Mouse (Mus musculus) lung, embryonic 14.5 days (tissue): Measurements from ENCODE around the gene Vmac. TPM values are rescaled to one million over a fixed set of nuclear protein-coding genes. Genes with fewer than 3 reads are reported as not detected.

Source experiments
- ATAC-seq: fragments of 200-750 bp; cut with Nextera tagmentation; 2 replicates; pipeline ENCODE4 v1.8.0; 2017; ENCODE audit warnings: mild to moderate bottlenecking, moderate TSS enrichment, moderate library complexity; ENCODE audit not compliant: insufficient read depth
- DNase-seq: peaks from one replicate; pipeline ENCODE4 v3.0.0-alpha.2; 2015
- H3K27ac ChIP-seq: fragments of 300-500 bp; sonication (generic); 2 replicates; pipeline ENCODE4 v1.5.1; 2014; ENCODE audit warnings: low read depth, mild to moderate bottlenecking, moderate library complexity
- H3K27me3 ChIP-seq: fragments of 300-500 bp; sonication (generic); 2 replicates; pipeline ENCODE4 v1.6.1; 2014; ENCODE audit warnings: low read length, control low read depth; ENCODE audit not compliant: insufficient read depth
- H3K36me3 ChIP-seq: fragments of 300-500 bp; sonication (generic); 2 replicates; pipeline ENCODE4 v1.6.1; 2014; ENCODE audit warnings: control low read depth; ENCODE audit not compliant: insufficient read depth
- H3K4me1 ChIP-seq: fragments of 300-500 bp; sonication (generic); 2 replicates; pipeline ENCODE4 v1.6.1; 2014; ENCODE audit warnings: antibody characterized with exemption, control low read depth; ENCODE audit not compliant: insufficient read depth
- H3K4me2 ChIP-seq: fragments of 300-500 bp; sonication (generic); 2 replicates; pipeline ENCODE4 v1.6.1; 2014; ENCODE audit warnings: mild to moderate bottlenecking
- H3K4me3 ChIP-seq: fragments of 300-500 bp; sonication (generic); 2 replicates; pipeline ENCODE4 v1.5.1; 2014; ENCODE audit warnings: low read depth, low read length
- H3K9ac ChIP-seq: fragments of 300-500 bp; sonication (generic); 2 replicates; pipeline ENCODE4 v1.6.1; 2014
- H3K9me3 ChIP-seq: fragments of 300-500 bp; sonication (generic); 2 replicates; pipeline ENCODE4 v1.6.1; 2016; ENCODE audit warnings: low read depth, low read length, control low read depth
- CTCF ChIP-seq: IDR thresholded peaks from 2 replicates; pipeline ENCODE4 v1.5.1; 2016; ENCODE audit warnings: antibody characterized with exemption, low read depth
- WGBS: fragments of 180-500 bp; shearing (Covaris S2); extraction: QIAGEN DNeasy Blood & Tissue Kit; methylation state at CpG from one replicate; pipeline ENCODE4 v1.1.7; 2014; 5-methylcytosine and 5-hydroxymethylcytosine counted together
- polyA plus RNA-seq: library from polyadenylated mRNA; unstranded; fragments of >200 nt; fragmentation: Nextera tagmentation; extraction: Ambion mirVana; gene quantifications from 2 replicates; pipeline ENCODE4 v1.2.1, GENCODE M21; 2014

Vmac gene
- polyA plus RNA-seq, 1 experiment from 2014 or later, result 19.6 TPM

DNA sequence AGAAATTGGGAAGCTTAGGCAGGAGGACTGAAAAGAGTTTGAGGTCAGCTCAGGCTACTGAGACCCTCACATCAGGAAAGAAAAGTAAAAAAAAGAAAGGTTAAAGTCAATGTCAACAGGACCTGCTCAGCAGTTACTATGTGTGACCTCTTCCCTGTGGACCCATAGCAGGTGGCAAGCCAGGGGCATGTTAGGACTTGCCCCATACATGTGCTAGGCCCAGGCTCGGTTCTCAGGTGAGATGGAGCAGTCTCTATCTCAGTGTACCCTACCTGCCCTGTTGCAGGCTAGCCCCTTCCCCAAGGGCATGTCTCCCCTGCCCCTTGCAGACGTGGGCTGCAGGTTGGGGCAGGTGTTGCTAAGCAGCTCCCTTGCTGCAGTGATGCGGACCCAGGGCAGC is 8.1 kb downstream of the Vmac start:
- no peak for ATAC-seq
- H3K9ac ChIP-seq, result no peak overlapping the region
- H3K9me3 ChIP-seq, result no peaks in the 10 kb centered on the region
- no peak for DNase-seq
- H3K4me1 ChIP-seq, result no peaks in the 10 kb centered on the region
- H3K4me2 ChIP-seq, result no peak overlapping the region
- H3K27ac ChIP-seq, result no peak overlapping the region
- H3K4me3 ChIP-seq, result no peak overlapping the region
- H3K27me3 ChIP-seq, result no peaks in the 10 kb centered on the region
- TF ChIP-seq CTCF, result no peak
- WGBS, result 86% methylated on average over 3 of the region's 3 CpGs
- H3K36me3 ChIP-seq, result peaks cover 79% of the 10 kb centered on the region

DNA sequence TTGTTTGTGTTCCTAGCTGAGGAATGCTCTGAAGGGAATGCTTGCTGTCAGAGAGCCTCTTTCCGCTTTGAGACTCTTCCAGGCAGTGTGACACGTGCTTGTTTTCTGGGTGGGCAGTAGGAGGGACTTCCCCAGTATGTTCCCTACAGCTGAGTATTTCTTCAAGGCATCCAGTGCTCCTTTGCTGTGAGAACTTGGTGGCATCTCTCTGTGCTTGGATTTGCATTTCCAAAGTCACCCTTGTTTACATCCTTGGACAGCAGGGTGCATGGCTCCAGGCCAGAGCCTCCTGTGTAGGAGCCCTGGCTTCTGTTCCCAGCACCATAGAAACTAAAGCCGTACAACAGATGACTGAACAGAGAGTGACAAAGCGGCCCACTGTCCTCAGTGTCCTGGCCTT is 9.1 kb downstream of the Vmac start:
- Histone ChIP-seq H3K4me2 (no peak overlapping the region), H3K27ac (no peak overlapping the region), H3K4me3 (no peak overlapping the region), H3K4me1 (no peaks in the 10 kb centered on the region), H3K36me3 (peaks cover 89% of the 10 kb centered on the region), H3K9ac (no peak overlapping the region), H3K27me3 (no peaks in the 10 kb centered on the region), H3K9me3 (no peaks in the 10 kb centered on the region)
- ATAC-seq (no peak), DNase-seq (no peak)
- 83% methylated on average over 4 of the region's 4 CpGs for WGBS
- no peak for TF ChIP-seq CTCF

DNA sequence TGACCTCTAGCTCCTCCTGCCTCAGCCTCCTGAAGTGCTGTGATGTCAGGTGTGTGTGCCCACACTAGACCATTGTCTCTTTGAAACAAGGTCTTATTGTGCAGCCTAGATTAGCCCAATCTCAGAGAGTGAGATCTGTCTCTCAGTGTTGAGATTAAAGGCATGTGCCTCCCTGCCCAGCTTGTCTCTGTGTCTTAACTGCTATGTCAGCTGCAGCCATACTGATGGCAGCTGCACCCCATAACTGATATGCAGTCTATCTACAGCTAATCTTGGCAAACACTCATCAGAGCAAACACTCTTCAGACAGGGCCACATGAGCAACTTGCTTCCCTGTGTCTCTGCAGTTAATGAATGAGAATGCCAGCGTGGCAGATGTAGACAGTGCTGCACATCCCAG is 11.3 kb downstream of the Vmac start:
- Histone ChIP-seq H3K4me2 (no peak overlapping the region), H3K4me1 (no peaks in the 10 kb centered on the region), H3K9ac (no peak overlapping the region), H3K4me3 (no peak overlapping the region), H3K27me3 (no peaks in the 10 kb centered on the region), H3K36me3 (peaks cover 96% of the 10 kb centered on the region), H3K9me3 (no peaks in the 10 kb centered on the region), H3K27ac (no peak overlapping the region)
- DNase-seq, result no peak
- no peak for TF ChIP-seq CTCF
- 88% methylated on average over 1 of the region's 1 CpGs for WGBS
- ATAC-seq, result no peak

DNA sequence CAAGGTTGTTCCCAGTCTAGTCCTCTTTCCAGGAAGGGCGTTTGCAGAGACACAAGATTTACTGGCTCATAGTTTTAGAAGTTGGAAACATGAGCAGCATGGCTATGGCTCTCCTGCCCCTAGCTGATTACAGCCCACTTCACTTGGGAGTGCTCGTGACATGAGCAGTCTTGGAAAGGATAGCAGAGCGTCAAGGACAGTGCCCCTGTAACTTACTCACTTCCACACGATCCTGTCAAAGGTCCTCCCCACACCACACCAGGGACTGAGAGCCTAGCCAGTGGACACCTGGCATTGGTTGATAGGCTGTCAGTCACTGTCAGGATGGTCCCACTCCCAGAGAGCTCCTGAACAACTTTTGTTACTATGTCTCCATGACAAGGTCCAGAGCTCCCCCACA is 14.8 kb downstream of the Vmac start:
- no peak for DNase-seq
- no peak for ATAC-seq
- peaks cover 95% of the 10 kb centered on the region for H3K36me3 ChIP-seq
- no peaks in the 10 kb centered on the region for H3K27me3 ChIP-seq
- no peak overlapping the region for H3K9ac ChIP-seq
- no peak overlapping the region for H3K4me3 ChIP-seq
- no peaks in the 10 kb centered on the region for H3K4me1 ChIP-seq
- no peak overlapping the region for H3K4me2 ChIP-seq
- no peak overlapping the region for H3K27ac ChIP-seq
- TF ChIP-seq CTCF, result no peak
- 75% methylated on average over 4 of the region's 4 CpGs for WGBS
- H3K9me3 ChIP-seq, result no peaks in the 10 kb centered on the region

DNA sequence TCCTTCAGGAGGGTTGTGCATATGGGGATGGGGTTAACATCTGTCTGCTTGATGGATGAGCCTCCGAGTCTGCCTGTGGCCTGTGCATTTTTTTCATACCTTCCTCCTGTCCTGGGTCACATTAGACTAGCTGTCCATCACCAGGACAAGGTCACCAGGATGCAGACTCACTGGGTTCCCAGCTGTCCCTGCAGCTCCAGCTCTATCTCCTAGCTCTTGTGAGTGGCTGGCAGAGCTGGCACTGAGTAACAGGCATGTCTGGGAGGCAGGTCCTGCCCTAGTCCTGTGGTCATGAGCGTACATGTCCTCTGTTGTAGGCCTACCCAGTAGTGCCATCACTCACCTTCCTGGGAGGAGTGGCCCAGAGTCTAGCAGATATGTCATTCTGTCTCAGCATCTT is 17.4 kb downstream of the Vmac start:
- Histone ChIP-seq H3K36me3 (peaks cover 94% of the 10 kb centered on the region), H3K9ac (no peak overlapping the region), H3K27ac (no peak overlapping the region), H3K27me3 (no peaks in the 10 kb centered on the region), H3K4me3 (no peak overlapping the region), H3K9me3 (no peaks in the 10 kb centered on the region), H3K4me1 (no peaks in the 10 kb centered on the region), H3K4me2 (no peak overlapping the region)
- WGBS, result 55% methylated on average over 2 of the region's 2 CpGs
- TF ChIP-seq CTCF, result no peak
- no peak for ATAC-seq
- DNase-seq, result no peak

DNA sequence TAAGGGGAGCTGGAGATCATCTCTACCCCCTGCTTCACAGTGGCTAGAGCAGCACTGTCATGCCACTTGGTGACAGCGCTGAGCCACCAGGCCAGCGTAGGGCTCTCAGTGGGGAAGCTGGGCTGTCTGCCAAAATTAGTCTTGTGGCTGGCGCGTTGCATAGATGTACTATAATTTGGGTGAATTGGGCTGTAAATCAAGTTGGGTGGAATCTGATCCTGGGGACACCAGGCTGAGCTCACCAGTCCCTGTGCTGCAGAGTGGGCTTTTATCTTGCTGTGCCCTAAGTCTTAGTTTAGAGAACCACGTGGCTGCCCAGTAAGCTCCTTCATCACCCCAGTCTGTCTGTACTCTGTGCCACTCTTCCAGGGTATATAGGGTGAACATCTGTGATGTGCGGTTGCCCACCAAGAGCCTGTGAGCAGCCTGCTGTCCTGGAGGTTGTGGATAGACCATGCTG is 23.9 kb downstream of the Vmac start:
- DNase-seq (peak; percentile 87), ATAC-seq (peak; percentile 70)
- no peak overlapping the region for H3K4me2 ChIP-seq
- H3K9ac ChIP-seq, result no peak overlapping the region
- no peaks in the 10 kb centered on the region for H3K4me1 ChIP-seq
- H3K27me3 ChIP-seq, result no peaks in the 10 kb centered on the region
- H3K36me3 ChIP-seq, result peaks cover 87% of the 10 kb centered on the region
- H3K4me3 ChIP-seq, result no peak overlapping the region
- TF ChIP-seq CTCF, result 0 out of 2 replicates have a peak, but pooled peaks have one; percentile 14
- WGBS, result 59% methylated on average over 6 of the region's 6 CpGs
- no peaks in the 10 kb centered on the region for H3K9me3 ChIP-seq
- no peak overlapping the region for H3K27ac ChIP-seq

DNA sequence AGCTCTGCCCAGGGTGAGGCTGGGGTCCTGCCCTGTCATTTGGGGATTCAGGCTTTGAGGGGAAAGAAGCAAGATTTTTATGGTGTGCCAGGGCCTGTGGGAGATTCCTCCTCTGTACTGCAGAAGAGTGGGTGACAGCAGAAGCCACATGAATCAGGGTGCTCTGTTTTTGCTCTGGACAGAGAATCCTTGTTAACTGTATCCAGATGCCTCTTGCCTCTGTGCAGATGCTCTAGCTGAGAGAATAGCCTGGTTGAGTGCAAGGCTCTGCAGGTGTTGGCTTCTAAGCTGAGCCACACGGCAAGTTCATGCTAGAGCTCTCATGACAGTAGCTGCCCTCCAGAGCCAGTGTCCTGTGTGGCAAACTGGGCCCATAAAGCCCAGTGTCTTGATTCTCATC is 24.4 kb downstream of the Vmac start:
- Histone ChIP-seq H3K4me3 (no peak overlapping the region), H3K36me3 (peaks cover 87% of the 10 kb centered on the region), H3K9me3 (no peaks in the 10 kb centered on the region), H3K9ac (no peak overlapping the region), H3K27me3 (no peaks in the 10 kb centered on the region), H3K4me2 (no peak overlapping the region), H3K4me1 (no peaks in the 10 kb centered on the region), H3K27ac (no peak overlapping the region)
- 62% methylated on average over 1 of the region's 1 CpGs for WGBS
- DNase-seq (no peak), ATAC-seq (no peak)
- no peak for TF ChIP-seq CTCF

DNA sequence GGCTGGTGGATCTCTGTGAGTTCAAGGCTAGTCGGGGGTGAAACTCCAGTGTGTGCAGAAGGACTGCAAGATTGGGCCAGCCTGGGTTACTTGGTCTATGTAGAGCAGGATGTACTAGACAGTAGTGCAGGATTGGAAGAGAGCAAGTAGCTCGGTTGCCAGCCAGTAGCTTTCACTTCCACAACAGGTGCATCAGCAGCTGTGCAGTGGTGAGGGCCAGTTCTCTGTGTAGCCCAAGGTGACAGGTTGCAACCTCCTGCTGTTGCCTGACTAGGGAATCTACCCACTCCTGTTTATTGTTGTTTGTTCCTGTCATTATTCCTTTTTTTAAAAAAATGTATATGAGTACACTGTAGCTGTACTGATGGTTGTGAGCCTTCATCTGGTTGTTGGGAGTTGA is 29.1 kb downstream of the Vmac start:
- no peak for ATAC-seq
- no peak for TF ChIP-seq CTCF
- H3K9me3 ChIP-seq, result no peaks in the 10 kb centered on the region
- DNase-seq, result no peak
- no peak overlapping the region for H3K4me2 ChIP-seq
- H3K4me3 ChIP-seq, result no peak overlapping the region
- no peak overlapping the region for H3K9ac ChIP-seq
- H3K27me3 ChIP-seq, result no peaks in the 10 kb centered on the region
- 83% methylated on average over 2 of the region's 2 CpGs for WGBS
- H3K27ac ChIP-seq, result no peak overlapping the region
- peaks cover 89% of the 10 kb centered on the region for H3K36me3 ChIP-seq
- H3K4me1 ChIP-seq, result no peaks in the 10 kb centered on the region
